Comparison of ENCODE assay signal across 18 mouse cellular contexts in the genomic region with DNA sequence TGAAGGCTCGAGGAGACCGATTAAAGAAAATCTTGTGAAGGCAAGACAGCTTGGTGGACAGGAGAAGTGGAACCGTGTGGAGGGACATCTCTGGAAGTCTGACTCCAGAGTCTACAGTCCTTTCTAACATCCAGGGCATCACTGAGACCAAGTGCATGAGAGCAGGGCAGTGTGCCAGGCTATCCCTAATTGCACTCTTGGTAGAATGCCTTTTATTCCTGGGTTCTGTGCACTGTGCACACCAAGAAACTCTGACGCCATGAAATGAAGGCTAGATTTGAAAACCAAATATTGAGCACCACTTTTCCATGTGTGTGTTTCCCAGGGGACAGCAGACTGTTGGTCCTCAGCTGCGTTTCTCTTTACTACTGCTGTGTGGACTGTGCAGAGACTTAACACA.
DNase-seq lines count a peak whose midpoint lies in the region; ATAC-seq lines count a peak whose summit lies in the region.
"Had no signal": no experiment of that assay in that cellular context is flagged by ENCODE, and none has a peak within 500 bp of the region (broad histone marks: within the 10 kb centered on the region; RNA-seq: fewer than 3 reads in every experiment).

No protein-coding gene starts in this region.

- intact Hi-C loops in heart, postnatal 25 days (cut with DNase I): no loop called here

- peak; percentile 79 to 81 for DNase-seq in cerebellum, postnatal 10 days
- no peak for DNase-seq in cerebellum, adult 9-10 months
- DNase-seq in cerebellum, postnatal 36 days: peak; percentile 41 to 43
- peak; percentile 65 for DNase-seq in heart, adult 11 months
- DNase-seq in heart, postnatal 25 days (ENCODE audit: low spot score): no peak
- DNase-seq: adrenal gland, postnatal 10 days; adrenal gland, postnatal 36 days; B cell, adult 2 months; cerebellum, adult 2 months; forebrain, postnatal 0 days; gastrocnemius, postnatal 25 days; heart, adult 2 months; heart, postnatal 14 days; kidney, adult 2 months had no signal

- ATAC-seq in cerebellum, adult (ENCODE audit: insufficient number of reproducible peaks, low FRiP score, low TSS enrichment): no peak
- ATAC-seq: forebrain, embryonic 14.5 days; forebrain, postnatal 0 days; intestine, postnatal 0 days; Patski had no signal

Comparison
In these comparisons a context has a peak if more than half of its experiments do, and no peak if none do; other contexts are left out.
1. DNase-seq: peak in cerebellum, postnatal 10 days (2 of 2), cerebellum, postnatal 36 days (2 of 2) and heart, adult 11 months (single experiment); none in cerebellum, adult 9-10 months (single experiment) and heart, postnatal 25 days (single experiment).